Mouse (Mus musculus) MEL-GATA-1-ER (cell line): ENCODE measurements around the gene Adgra3.

Experiments
- DNase-seq: peaks from one replicate; pipeline ENCODE4 v3.0.0-alpha.2; 2012; ENCODE audit warnings: low read depth; ENCODE audit errors: extremely low read depth

Gene Adgra3

DNA sequence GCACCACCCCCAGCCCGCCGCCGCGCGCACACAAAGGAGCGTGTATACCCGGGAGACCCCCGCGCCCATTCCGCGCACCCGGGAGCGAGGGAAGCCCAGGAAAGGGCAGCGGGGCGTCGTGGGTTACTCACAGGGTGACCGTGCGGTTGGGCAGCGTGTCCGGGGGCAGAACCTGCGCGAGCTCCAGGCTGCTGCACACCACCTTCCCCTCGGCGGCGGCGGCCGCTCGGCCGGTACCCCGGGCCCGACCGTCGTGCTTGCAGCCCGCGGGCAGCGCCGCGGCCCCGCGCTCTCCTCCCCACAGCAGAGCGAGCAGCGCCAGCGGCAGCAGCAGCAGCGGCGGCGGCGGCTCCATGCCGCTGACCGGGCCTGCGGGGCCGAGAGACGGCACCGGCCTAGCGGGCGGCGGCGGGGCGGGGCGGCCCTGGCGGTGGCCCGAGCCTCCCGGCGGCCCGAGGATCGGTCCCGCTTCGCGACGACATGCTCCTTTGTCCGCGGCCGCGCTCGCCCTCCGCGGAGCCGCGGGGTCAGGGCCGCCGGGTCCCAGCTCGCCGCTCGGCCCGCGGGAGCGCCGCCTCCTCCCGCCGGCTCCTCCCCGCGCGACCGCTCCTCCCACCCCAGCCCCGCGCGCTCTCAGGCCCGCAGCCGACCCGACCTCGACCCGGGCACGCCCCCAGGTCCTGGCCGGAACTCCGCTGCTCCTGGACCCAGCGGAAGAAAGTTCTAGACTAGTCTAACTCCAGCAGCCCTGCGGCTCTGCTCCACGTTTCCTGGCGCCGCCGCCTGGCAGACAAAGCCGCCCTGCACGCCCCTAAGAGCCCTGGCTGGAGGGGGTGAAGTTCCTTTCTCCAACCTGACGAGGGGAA, at the start of gene Adgra3:
Gene Adgra3 (minus strand): TSS at position 586 of the 866 bp plus-strand sequence.
- no peak for DNase-seq

- DNase-seq, result no peak
These were observed 24.6 kb upstream of the Adgra3 start for GRCm38 (mm10) chr5:50083441-50083840.

- no peak for DNase-seq
These were observed 15.4 kb upstream of the Adgra3 start for GRCm38 (mm10) chr5:50074245-50074644.

DNA sequence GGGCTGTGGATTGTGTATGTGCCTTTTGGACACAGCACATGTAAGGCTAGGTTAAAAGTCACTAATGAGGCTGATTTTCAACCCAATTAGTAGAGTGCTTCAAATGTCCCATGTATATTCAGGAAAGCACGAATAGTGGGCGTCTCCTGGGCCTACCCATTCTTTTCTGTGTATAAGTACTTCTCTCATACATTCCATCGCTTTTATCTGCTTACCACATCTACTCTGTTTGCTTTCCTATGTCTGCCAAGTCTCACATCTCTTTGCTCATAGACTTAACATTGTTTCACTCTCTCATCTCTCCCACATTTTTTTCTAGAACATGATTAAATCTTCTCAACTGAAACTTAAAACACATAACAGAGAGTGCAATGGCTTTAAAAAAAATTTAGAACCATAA, 5.4 kb upstream of the Adgra3 start:
- DNase-seq, result no peak

DNA sequence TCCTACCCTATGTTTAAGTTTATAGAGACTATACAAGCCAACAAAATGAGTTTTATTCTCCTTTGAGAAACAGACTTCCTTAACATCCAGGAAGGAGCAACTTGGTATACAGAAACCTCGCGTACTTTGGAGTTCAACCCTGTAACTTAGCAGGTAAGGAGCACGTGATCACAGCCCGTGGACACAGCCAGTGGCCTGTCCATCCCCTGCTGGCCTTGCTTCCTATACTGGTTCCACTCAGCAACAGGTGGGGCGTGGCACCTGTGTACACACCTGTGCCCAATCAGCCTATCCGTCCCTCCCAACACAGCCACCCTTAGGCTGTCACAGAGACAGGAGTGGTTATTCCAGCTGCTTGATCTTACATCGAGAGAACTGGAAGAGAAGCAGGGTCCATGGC, 780 bp upstream of the Adgra3 start:
- DNase-seq, result no peak

- no peak for DNase-seq
These were observed 990 bp downstream of the Adgra3 start for GRCm38 (mm10) chr5:50057612-50058420.

DNA sequence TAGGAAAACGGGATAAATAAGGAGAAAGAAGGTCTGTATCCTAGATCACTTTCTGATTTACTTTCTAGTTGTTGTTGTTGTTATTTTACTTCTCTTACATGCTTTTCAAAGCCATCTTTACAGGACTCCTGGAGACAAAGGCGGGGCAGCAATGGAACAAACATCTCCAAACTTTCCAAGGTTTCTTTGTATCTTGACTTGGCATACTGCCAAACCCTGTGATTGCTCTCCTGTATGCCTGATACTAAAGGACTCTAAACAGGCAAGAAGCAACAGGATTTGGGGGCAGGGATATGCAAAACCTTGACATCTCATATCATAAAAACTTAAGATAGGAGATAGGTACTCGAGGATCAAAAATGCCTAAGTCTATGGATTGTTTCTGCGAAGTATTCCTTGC, 6.3 kb downstream of the Adgra3 start:
- DNase-seq, result no peak

GRCm38 (mm10) chr5:50050668-50051425, 8.0 kb downstream of the Adgra3 start:
- DNase-seq, result no peak

DNA sequence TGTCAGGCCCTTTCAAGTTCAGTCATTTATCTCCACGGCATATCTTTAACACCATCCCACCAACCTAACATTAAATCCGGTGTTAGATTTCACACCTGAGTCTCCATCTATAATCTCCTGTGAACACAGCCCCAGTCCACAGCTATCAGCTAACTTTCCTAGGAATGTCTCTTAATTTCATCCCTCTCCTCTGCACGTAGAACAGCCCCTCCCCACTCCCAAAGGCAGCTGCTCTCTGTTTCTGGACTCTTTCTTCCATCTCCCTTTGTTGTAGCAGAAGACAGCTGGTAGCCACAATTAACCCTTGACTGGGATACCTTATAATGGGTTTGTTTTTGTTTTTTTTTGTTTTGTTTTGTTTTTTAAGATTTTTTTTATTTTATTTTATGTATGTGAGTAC, 8.8 kb downstream of the Adgra3 start:
- DNase-seq, result no peak

- DNase-seq, result no peak
These were observed 9.3 kb downstream of the Adgra3 start for GRCm38 (mm10) chr5:50049506-50049905.

GRCm38 (mm10) chr5:50048960-50049359, 9.8 kb downstream of the Adgra3 start:
- DNase-seq, result no peak

- DNase-seq, result no peak
These were observed 10.4 kb downstream of the Adgra3 start for GRCm38 (mm10) chr5:50048271-50048851.

DNA sequence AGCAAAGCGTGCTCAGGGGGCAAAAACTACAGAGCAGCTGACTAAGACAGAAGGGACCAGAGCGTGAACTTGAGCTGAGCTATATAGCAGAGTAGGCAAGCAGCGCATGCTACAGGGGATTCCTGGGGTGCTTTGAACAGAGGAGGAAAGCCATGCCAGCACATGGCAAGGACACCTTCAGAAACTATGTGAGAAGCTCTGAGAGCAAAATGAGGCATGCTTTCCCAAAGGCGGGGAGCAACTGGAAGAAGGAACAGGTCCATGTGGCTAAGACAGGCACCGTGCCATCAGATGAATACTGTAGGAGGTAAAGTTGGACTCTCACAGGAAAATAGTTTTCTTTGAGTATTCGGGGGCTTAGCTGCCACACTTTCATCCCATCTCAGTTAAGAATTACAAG, 13.6 kb downstream of the Adgra3 start:
- DNase-seq, result no peak

- DNase-seq, result no peak
These were observed 15.1 kb downstream of the Adgra3 start for GRCm38 (mm10) chr5:50043677-50044076.

DNA sequence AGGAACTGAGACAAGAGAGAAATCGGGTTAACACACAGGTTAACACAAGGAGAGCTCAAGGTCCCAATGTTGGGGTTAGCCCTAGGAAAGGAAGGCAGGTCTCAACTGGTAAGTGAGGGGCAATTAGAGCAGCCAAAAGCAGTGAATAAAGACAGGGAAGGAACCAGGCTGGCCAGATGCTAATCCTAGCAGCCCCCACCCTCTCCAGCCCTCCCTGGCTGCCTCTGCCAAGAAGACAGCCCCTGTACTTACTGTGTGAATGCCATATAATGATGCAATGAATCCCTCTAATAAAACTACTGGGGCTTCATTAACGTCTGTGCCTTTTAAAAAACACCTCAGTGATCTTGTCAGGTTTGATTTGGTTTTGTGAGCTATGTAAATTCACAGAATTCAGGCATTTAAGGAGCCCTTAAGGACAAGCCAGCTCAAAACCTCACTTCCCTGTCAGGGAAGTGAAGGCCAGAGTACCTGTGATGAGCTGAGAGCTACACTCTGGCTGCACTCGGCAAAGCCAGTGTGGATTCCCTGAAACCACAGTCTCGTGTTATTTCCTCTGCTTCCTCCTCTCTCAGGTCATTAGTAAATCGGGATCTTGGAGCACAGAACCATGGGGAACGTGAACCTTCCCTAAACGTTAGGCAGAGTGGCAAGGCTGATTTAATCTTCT, 16.4 kb downstream of the Adgra3 start:
- DNase-seq, result no peak

DNA sequence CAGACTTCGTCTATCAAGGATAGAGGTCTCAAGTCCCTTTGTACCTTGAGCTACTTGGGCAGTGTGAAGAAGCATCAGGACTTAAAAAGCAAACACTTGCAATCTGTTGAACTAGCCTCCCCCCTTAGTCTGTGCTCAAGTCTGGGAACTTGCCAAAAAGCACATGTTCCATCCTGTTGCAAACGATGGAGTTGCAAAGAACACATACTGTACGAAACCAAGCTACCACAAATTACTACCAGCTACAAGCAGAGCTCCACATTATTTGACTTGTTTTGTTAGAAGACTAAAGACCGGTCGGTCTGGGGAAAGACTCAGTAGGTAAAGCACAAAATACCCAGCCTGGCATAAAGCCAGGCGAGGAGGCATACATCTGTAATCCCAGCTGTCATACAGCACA, 19.3 kb downstream of the Adgra3 start:
- DNase-seq, result no peak

DNA sequence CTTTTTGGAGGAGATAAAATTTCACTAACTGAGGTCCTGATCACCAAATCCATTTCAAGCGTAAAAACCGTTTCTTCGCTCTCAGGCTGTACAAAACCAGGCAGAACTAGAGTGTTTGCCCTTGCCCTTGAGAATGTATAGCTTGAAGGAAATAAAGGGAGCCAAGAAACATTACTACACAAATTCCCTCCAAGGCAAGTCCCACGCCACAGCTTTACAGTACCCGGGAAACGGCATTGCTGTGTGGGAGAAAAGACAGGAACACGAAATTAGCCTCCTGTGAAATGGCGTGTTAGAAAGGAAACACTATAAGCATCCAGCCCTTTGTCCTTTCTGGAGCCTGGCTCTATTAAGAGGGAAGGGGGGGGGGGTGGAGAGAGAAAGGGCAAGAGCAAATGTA, 21.1 kb downstream of the Adgra3 start:
- no peak for DNase-seq

GRCm38 (mm10) chr5:50034900-50035514, 23.8 kb downstream of the Adgra3 start:
- no peak for DNase-seq

DNA sequence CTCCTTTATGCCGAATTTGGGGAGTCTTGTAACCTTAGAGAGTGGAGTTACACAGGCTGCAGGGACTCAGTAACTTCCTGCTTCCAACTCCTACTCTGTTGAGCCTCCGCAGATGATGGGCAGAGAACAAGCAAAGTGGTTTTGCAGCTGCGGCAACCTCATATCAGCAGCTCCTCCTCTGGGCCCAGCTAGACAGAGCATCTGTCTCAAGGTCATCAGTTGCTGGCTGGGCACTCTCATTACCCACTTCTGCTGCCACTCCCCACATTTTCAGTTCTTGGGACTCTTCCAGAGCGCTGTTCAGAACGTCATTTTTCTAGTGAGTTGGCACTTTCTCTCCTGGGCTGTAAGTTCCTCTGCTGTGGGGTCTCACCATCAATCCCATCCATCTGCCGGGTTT, 24.6 kb downstream of the Adgra3 start:
- DNase-seq, result no peak

GRCm38 (mm10) chr5:50033660-50034059, 25.1 kb downstream of the Adgra3 start:
- DNase-seq, result no peak
